Mouse (Mus musculus) spleen, adult 2 months (tissue): ENCODE measurements around the gene Slc47a1.

Experiments
- CTCF ChIP-seq: fragments of 200-500 bp; IDR thresholded peaks from 2 replicates; pipeline ENCODE4 v1.5.1; 2011; ENCODE audit warnings: mild to moderate bottlenecking, inconsistent platforms; ENCODE audit not compliant: insufficient read depth, insufficient read length, insufficient replicate concordance; ENCODE audit errors: extremely low read depth
- POLR2A ChIP-seq: fragments of 200-500 bp; IDR thresholded peaks from 2 replicates; pipeline ENCODE4 v1.6.1; 2011; ENCODE audit warnings: low read depth, low read length, inconsistent platforms

- TF ChIP-seq CTCF (no peak), POLR2A (no peak)
These were observed 35.3 kb upstream of the Slc47a1 start for GRCm38 (mm10) chr11:61413411-61413810.
